Mouse (Mus musculus): ENCODE results near the gene Urad. TPM values are rescaled to one million over a fixed set of nuclear protein-coding genes. Genes with fewer than 3 reads are reported as not detected.

The Urad gene
- polyA plus RNA-seq, 2 experiments = not detected

- DNase-seq (ENCODE audit: low spot score) (no peak), ATAC-seq (ENCODE audit: low FRiP score, low read depth) (no peak)
- Histone ChIP-seq H3K27ac (replicated peaks; ENCODE audit: low read depth, low read length) (no peak overlapping the region), H3K4me2 (replicated peaks; ENCODE audit: low read depth, low read length, severe bottlenecking) (no peak overlapping the region), H3K4me3 (replicated peaks; ENCODE audit: low read length) (no peak overlapping the region), H3K9me3 (ENCODE audit: control insufficient read depth, low read length) (no peaks in the 10 kb centered on the region), H3K27me3 (ENCODE audit: control insufficient read depth, insufficient read depth, low read length) (peaks cover 100% of the 10 kb centered on the region), H3K36me3 (ENCODE audit: control insufficient read depth, insufficient read depth, low read length) (no peaks in the 10 kb centered on the region), H3K9ac (ENCODE audit: low read depth, low read length, severe bottlenecking) (no peak overlapping the region), H3K4me1 (ENCODE audit: control insufficient read depth, insufficient read depth, low read length) (peaks cover 8% of the 10 kb centered on the region)
- no peak for TF ChIP-seq POLR2A (IDR thresholded peaks at IDR 0.05; ENCODE audit: borderline replicate concordance, extremely low read depth, insufficient read depth, insufficient read length)
- 0% methylated on average over 2 of the region's 2 CpGs for WGBS
These were observed 12.5 kb downstream of the Urad start for GRCm38 (mm10) chr5:147309786-147310185.

- no peak for ATAC-seq (ENCODE audit: low FRiP score, low read depth)
- H3K36me3 ChIP-seq (ENCODE audit: control insufficient read depth, insufficient read depth, low read length) = no peaks in the 10 kb centered on the region
- no peak overlapping the region for H3K4me2 ChIP-seq (replicated peaks; ENCODE audit: low read depth, low read length, severe bottlenecking)
- no peak for TF ChIP-seq POLR2A (IDR thresholded peaks at IDR 0.05; ENCODE audit: borderline replicate concordance, extremely low read depth, insufficient read depth, insufficient read length)
- DNase-seq (ENCODE audit: low spot score) = no peak
- no peaks in the 10 kb centered on the region for H3K9me3 ChIP-seq (ENCODE audit: control insufficient read depth, low read length)
- WGBS = 15% methylated on average over 9 of the region's 9 CpGs
- H3K27me3 ChIP-seq (ENCODE audit: control insufficient read depth, insufficient read depth, low read length) = peaks cover 100% of the 10 kb centered on the region
- no peak overlapping the region for H3K4me3 ChIP-seq (replicated peaks; ENCODE audit: low read length)
- H3K9ac ChIP-seq (ENCODE audit: low read depth, low read length, severe bottlenecking) = no peak overlapping the region
- peaks cover 8% of the 10 kb centered on the region for H3K4me1 ChIP-seq (ENCODE audit: control insufficient read depth, insufficient read depth, low read length)
- H3K27ac ChIP-seq (replicated peaks; ENCODE audit: low read depth, low read length) = no peak overlapping the region
These were observed 13.8 kb downstream of the Urad start for GRCm38 (mm10) chr5:147308451-147308850.

- 4% methylated on average over 12 of the region's 12 CpGs for WGBS
- ATAC-seq (ENCODE audit: low FRiP score, low read depth) = no peak
- no peaks in the 10 kb centered on the region for H3K9me3 ChIP-seq (ENCODE audit: control insufficient read depth, low read length)
- peaks cover 8% of the 10 kb centered on the region for H3K4me1 ChIP-seq (ENCODE audit: control insufficient read depth, insufficient read depth, low read length)
- no peak overlapping the region for H3K27ac ChIP-seq (replicated peaks; ENCODE audit: low read depth, low read length)
- H3K4me3 ChIP-seq (replicated peaks; ENCODE audit: low read length) = peak overlapping the region; percentile 22; the same call in 1 of the 2 replicates
- DNase-seq (ENCODE audit: low spot score) = no peak
- H3K4me2 ChIP-seq (replicated peaks; ENCODE audit: low read depth, low read length, severe bottlenecking) = no peak overlapping the region
- no peak overlapping the region for H3K9ac ChIP-seq (ENCODE audit: low read depth, low read length, severe bottlenecking)
- TF ChIP-seq POLR2A (IDR thresholded peaks at IDR 0.05; ENCODE audit: borderline replicate concordance, extremely low read depth, insufficient read depth, insufficient read length) = no peak
- H3K27me3 ChIP-seq (ENCODE audit: control insufficient read depth, insufficient read depth, low read length) = peaks cover 100% of the 10 kb centered on the region
- H3K36me3 ChIP-seq (ENCODE audit: control insufficient read depth, insufficient read depth, low read length) = no peaks in the 10 kb centered on the region
These were observed 14.8 kb downstream of the Urad start for GRCm38 (mm10) chr5:147307398-147307785.

- under 1% methylated on average over 55 of the region's 63 CpGs for WGBS
- ATAC-seq (ENCODE audit: low FRiP score, low read depth) (no peak), DNase-seq (ENCODE audit: low spot score) (no peak)
- Histone ChIP-seq H3K9ac (ENCODE audit: low read depth, low read length, severe bottlenecking) (no peak within 1 kb of the TSS), H3K4me1 (ENCODE audit: control insufficient read depth, insufficient read depth, low read length) (peaks cover 8% of the 10 kb centered on the region), H3K27me3 (ENCODE audit: control insufficient read depth, insufficient read depth, low read length) (peaks cover 100% of the 10 kb centered on the region), H3K27ac (replicated peaks; ENCODE audit: low read depth, low read length) (no peak within 1 kb of the TSS), H3K4me3 (replicated peaks; ENCODE audit: low read length) (peak within 1 kb of the TSS; percentile 22), H3K36me3 (ENCODE audit: control insufficient read depth, insufficient read depth, low read length) (no peaks in the 10 kb centered on the region), H3K4me2 (replicated peaks; ENCODE audit: low read depth, low read length, severe bottlenecking) (peak within 1 kb of the TSS; percentile 39), H3K9me3 (ENCODE audit: control insufficient read depth, low read length) (no peaks in the 10 kb centered on the region)
- no peak for TF ChIP-seq POLR2A (IDR thresholded peaks at IDR 0.05; ENCODE audit: borderline replicate concordance, extremely low read depth, insufficient read depth, insufficient read length)
These were observed 15.4 kb downstream of the Urad start, which contains the start of gene Cdx2 for GRCm38 (mm10) chr5:147306638-147307397. Gene Cdx2, minus strand, starts transcription at chr5:147307270.

- no peak for TF ChIP-seq POLR2A (IDR thresholded peaks at IDR 0.05; ENCODE audit: borderline replicate concordance, extremely low read depth, insufficient read depth, insufficient read length)
- DNase-seq (ENCODE audit: low spot score) (no peak), ATAC-seq (ENCODE audit: low FRiP score, low read depth) (no peak)
- no peak overlapping the region for H3K9ac ChIP-seq (ENCODE audit: low read depth, low read length, severe bottlenecking)
- H3K4me1 ChIP-seq (ENCODE audit: control insufficient read depth, insufficient read depth, low read length) = peaks cover 8% of the 10 kb centered on the region
- no peaks in the 10 kb centered on the region for H3K36me3 ChIP-seq (ENCODE audit: control insufficient read depth, insufficient read depth, low read length)
- H3K27me3 ChIP-seq (ENCODE audit: control insufficient read depth, insufficient read depth, low read length) = peaks cover 100% of the 10 kb centered on the region
- no peak overlapping the region for H3K27ac ChIP-seq (replicated peaks; ENCODE audit: low read depth, low read length)
- H3K4me3 ChIP-seq (replicated peaks; ENCODE audit: low read length) = peak overlapping the region; percentile 22
- no peaks in the 10 kb centered on the region for H3K9me3 ChIP-seq (ENCODE audit: control insufficient read depth, low read length)
- peak overlapping the region; percentile 39 for H3K4me2 ChIP-seq (replicated peaks; ENCODE audit: low read depth, low read length, severe bottlenecking)
- under 1% methylated on average over 48 of the region's 58 CpGs for WGBS
These were observed 16.2 kb downstream of the Urad start for GRCm38 (mm10) chr5:147305856-147306637.
